Mouse (Mus musculus): ENCODE measurements around the gene Pcnx. TPM values are rescaled to one million over a fixed set of nuclear protein-coding genes. Genes with fewer than 3 reads are reported as not detected.

Gene Pcnx
- total RNA-seq (2021) = 10 to 100 TPM; 59.0 to 63.6 TPM
- long read RNA-seq, experiment 1, partial matches to known transcripts = 3 of 4 reads
- long read RNA-seq, experiment 1, other reads (novel, unspliced or antisense) = 1 of 4 reads
- long read RNA-seq, experiment 2, partial matches to known transcripts = 1 of 3 reads
- long read RNA-seq, experiment 2, other reads (novel, unspliced or antisense) = 2 of 3 reads

GRCm38 (mm10) chr12:81859351-81860307, at the start of gene Pcnx:
Gene Pcnx, plus strand, starts transcription at chr12:81860023.
- DNase-seq = peak; percentile 93 to 94

DNA sequence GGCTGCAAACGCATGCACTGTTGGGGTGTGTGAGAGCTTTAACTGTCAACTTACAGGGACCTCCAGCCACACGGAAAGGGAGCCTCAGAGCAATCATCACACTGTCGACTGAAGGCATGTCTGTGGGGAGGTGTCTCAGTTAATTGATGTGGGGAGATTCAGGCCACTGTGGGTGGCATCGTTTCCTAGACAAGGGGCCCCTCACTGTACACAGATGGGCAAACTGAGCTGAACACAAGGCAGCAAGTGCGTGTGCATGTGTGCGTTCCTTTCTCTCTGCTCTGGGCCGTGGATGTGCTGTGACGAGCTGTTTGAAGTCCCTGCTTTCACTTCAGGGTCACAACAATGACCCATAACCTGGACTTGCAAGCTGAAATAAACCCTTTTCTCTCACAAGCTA, 49.4 kb upstream of the Pcnx start:
- no peak for DNase-seq

DNA sequence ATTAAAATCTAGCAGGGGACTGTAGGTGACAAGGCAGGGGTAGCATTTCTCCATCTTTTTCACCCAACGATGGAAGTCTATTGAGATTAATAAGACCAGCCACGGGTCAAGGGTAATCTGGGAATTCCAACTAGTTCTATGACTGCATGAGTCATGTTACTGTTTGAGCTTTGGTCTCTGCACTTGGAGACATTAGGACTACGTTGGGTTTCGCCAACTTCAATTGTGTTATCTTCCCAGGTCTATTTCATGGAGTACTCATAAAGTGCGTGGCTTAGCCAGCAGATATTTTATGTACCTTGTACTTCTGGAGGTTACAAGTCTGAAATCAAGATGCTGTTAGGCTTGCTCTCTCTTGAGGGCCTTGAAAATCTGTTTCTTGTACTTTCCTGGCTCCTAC, 45.1 kb upstream of the Pcnx start:
- DNase-seq = no peak

GRCm38 (mm10) chr12:81816330-81817125, 43.3 kb upstream of the Pcnx start:
- DNase-seq = peak; percentile 24 to 47

DNA sequence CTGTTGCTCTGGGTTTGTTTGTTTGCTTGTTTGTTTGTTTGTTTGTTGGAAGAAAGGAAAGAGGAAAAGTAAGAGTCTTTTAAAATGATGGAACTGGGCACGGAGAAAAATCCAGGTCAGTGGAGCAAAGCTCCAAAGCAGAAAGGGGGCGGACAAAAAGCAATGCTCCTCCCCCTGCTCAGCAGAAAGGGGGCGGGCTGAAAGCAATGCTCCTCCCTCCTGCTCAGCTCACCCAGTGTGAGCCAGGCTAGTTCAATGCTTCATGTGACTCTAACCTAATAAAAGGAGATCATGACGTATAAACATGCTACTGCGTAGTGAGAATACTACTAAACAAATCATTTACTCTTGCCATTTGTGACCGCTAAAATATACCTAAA, 42.7 kb upstream of the Pcnx start:
- no peak for DNase-seq

DNA sequence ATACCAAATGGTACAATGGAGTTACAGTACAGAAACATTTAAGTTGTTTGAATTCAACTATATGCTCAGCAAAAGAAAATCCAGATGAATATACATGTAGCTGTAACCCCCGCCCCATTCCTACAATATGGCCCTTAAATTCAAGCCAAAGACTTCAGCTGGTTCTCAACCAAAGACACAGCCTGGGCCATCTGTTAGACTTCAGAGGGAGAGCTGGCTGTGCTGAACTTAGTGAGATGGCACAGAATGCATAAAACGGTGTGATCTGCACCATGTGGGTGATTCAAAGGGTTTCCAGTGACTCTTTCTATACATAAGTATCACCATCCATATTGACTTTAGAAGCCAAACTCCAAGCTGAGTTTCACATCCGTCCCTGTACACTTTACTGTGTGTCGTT, 39.1 kb upstream of the Pcnx start:
- DNase-seq = no peak

GRCm38 (mm10) chr12:81822176-81822575, 37.6 kb upstream of the Pcnx start:
- no peak for DNase-seq

GRCm38 (mm10) chr12:81822778-81823480, 36.9 kb upstream of the Pcnx start:
- DNase-seq = no peak

GRCm38 (mm10) chr12:81828355-81828754, 31.5 kb upstream of the Pcnx start:
- DNase-seq = no peak

DNA sequence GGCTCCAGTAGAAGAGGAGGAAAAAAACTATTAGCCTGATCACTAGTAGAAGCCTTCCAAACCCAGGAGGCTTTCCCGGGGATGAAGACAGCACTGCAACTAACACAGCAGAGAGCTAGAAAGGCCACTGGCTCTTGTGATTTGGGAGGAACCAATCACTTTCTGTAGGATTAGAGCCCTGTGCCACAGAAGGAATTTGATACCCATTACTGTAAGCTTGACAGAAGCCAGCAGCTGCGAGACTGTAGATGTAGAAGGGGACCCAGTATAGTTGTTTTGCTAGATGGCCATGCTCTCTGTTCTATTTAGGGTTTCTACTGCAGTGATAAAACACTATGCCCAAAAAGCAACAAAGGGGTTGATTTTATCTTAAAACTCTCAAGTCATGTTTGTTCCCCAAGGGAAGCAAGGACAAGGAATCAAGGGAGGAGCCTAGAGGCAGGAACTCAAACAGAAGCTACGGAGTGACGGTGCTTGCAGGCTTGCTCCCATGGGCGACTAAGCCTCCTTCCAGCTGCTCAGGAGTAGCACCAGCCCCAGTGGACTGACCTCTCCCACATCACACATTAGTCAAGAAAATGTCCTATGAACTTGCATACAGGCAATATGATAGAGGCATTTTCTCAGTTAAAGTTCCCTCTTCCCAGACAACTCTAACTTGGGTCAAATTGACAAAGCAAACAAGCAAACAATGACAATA, 27.6 kb upstream of the Pcnx start:
- no peak for DNase-seq

DNA sequence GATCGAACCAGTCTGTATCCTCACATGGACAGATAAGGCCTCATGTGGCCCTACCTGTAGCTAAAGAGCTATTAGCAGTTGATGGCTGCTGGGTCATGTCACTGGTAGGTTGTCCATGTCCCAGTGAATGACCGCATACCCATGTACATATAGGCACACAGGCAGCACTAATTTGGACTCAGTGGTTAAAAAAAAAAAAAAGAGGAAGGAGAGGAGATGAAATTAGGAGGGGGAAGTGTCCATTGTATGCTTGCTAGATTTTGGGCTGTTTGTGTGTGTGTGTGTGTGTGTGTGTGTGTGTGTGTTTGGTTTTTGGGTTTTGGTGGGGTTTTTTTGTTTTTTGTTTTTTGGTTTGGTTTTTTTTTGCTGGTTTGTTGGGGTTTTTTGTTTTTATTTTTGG, 26.7 kb upstream of the Pcnx start:
- DNase-seq = no peak

GRCm38 (mm10) chr12:81836162-81836561, 23.7 kb upstream of the Pcnx start:
- peak in 1 of 2 experiments; percentile 48 for DNase-seq

DNA sequence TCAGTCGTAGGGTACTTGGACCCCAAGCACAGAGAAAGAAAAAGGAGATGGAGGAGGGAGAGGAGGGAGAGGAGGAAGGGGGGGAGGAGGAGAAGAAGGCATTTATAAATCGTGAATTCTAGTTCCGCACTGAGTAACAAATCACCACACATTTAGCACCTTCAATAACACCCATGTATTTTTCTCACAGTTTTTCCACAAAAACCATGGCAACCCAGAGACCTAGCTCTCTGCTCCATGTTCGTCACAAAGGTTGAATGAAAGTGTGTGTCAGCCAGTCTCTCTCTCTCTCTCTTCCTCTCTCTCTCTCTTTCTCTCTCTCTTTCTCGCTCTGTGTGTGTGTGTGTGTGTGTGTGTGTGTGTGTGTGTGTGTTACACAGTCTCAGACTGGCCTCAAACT, 22.4 kb upstream of the Pcnx start:
- DNase-seq = no peak

DNA sequence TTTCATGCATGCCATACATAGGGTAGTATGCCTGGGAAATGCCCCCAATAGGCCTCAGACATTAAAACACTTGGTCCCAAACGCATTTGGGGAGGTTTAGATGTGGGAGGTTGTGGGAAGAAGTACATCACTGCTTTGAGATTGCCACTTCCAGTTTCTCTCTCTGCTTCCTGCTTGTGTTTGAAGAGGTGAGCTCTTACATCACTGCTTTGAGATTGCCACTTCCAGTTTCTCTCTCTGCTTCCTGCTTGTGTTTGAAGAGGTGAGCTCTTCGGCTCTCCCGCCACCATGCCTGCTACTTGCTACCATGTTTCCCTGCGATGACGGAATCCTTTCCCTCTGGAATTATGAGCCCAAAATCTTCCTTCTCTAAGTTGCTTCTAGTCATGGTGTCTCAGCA, 20.2 kb upstream of the Pcnx start:
- no peak for DNase-seq

GRCm38 (mm10) chr12:81841046-81841445, 18.8 kb upstream of the Pcnx start:
- DNase-seq = peak in 1 of 2 experiments; percentile 20

- DNase-seq = peak in 1 of 2 experiments; percentile 51
Observed at GRCm38 (mm10) chr12:81843501-81843900, 16.3 kb upstream of the Pcnx start.

DNA sequence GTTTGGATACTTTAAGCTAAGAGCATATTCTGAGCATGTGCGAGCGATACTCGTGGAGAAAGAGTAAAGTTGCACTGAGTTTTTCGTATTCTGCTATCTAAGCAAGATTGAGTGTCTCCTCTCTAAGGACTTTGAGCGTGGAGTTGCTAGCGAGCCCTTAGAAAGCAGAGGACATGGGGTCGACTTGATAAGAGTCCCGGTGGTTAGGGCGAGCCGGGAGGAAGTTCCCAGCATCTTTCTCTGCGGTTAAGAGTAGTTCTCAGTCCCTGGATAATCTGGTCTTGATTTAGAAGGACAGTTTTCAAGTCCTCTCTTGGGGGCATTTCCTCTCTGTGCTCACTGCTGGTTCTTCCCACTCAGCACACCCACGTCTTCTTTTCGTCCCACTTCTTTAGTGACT, 15.3 kb upstream of the Pcnx start:
- DNase-seq = no peak

DNA sequence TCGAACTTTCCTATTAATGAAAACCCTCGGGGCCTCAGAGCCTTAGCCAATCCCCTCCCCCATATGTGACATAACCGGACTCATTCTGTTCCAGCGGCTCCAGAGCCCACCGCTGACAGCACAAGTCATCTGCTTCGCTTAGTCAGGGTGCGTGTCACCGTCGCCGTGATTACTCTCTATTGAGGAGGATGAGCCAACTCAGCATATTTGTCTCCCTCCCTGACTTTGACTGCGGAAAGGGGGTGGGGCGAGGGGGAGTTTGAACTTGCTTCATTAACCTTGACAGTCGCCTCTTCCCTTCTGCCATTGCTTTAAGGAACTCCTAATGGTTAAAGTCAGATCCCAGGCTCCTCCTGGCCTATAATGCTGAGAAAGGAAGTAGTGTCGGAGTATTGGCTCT, 14.8 kb upstream of the Pcnx start:
- DNase-seq = no peak

DNA sequence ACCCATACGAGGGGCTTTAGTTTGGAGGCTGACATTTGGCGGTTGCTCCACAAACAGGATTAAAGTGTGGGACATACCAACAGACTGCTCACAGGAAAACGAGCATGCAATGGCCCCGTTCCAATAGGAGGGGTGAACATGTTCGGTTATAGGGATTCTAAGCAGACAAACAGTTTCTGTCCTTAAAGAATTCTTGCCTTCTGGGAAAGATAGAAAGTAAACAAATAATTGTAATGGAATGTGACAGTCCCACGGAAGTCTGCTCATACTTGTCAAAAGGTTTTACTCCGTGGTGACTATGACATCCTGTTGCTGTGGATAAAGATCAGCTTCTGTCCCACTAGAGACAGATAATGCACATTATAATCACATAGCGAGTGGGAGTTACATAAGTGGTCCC, 10.2 kb upstream of the Pcnx start:
- no peak for DNase-seq

DNA sequence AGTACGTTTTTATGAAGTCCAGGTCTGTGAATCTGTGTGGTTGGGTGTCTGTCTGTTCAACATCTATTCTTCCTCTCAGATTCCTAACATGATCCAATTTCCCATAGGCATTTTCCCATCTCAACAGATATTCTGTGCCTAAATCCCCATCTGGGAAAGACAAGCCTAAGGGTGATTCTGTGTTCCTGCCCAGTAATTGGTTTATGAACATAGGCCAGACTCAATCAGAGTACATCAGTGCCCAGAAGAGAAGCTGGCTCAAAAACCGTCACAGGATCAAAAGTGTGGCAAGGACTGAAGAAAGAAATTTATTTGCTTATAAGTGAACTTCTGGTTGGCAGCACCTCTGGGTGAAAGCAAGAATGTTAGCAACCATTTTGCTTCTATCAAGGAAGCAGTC, 7.3 kb upstream of the Pcnx start:
- no peak for DNase-seq

GRCm38 (mm10) chr12:81852977-81853376, 6.8 kb upstream of the Pcnx start:
- peak; percentile 60 to 75 for DNase-seq

- no peak for DNase-seq
Observed at GRCm38 (mm10) chr12:81853543-81853942, 6.3 kb upstream of the Pcnx start.

Measured in heart, adult 18-20 months (tissue).